Mouse (Mus musculus) forebrain, embryonic 10.5 days (tissue): Measurements from ENCODE around the gene Bmf. TPM values are rescaled to one million over a fixed set of nuclear protein-coding genes. Genes with fewer than 3 reads are reported as not detected.

Experiments
- DNase-seq: peaks from one replicate; pipeline ENCODE4 v3.0.0-alpha.2; 2017; ENCODE audit warnings: low spot score; ENCODE audit errors: extremely low spot score
- H3K27ac ChIP-seq: fragments of 300-500 bp; sonication (generic); 2 replicates; pipeline ENCODE4 v1.5.1; 2016; ENCODE audit warnings: mild to moderate bottlenecking
- H3K27me3 ChIP-seq: fragments of 300-500 bp; sonication (generic); 2 replicates; pipeline ENCODE4 v1.6.1; 2016; ENCODE audit warnings: mild to moderate bottlenecking; ENCODE audit not compliant: poor library complexity, severe bottlenecking
- H3K36me3 ChIP-seq: fragments of 300-500 bp; sonication (generic); replicated peaks from 2 replicates; pipeline ENCODE4 v1.6.1; 2016; ENCODE audit warnings: mild to moderate bottlenecking, moderate library complexity
- H3K4me1 ChIP-seq: fragments of 300-500 bp; sonication (generic); 2 replicates; pipeline ENCODE4 v1.6.1; 2016
- H3K4me3 ChIP-seq: fragments of 300-500 bp; sonication (generic); 2 replicates; pipeline ENCODE4 v1.5.1; 2016; ENCODE audit warnings: mild to moderate bottlenecking, moderate library complexity
- H3K9me3 ChIP-seq: fragments of 300-500 bp; sonication (generic); 2 replicates; pipeline ENCODE4 v1.6.1; 2016; ENCODE audit warnings: mild to moderate bottlenecking, moderate library complexity
- whole genome bisulfite sequencing: fragments of 180-500 bp; shearing (Covaris S2); methylation state at CpG from one replicate; pipeline ENCODE4 v1.1.7; 2016; 5-methylcytosine and 5-hydroxymethylcytosine counted together
- polyA plus RNA-seq: library from polyadenylated mRNA; unstranded; fragments of >200 nt; fragmentation: Nextera tagmentation; extraction: Ambion mirVana; gene quantifications from 2 replicates; pipeline ENCODE4 v1.2.1, GENCODE M21; 2016

Bmf gene
- polyA plus RNA-seq, 1 experiment from 2014 or later, result 4.5 TPM

DNA sequence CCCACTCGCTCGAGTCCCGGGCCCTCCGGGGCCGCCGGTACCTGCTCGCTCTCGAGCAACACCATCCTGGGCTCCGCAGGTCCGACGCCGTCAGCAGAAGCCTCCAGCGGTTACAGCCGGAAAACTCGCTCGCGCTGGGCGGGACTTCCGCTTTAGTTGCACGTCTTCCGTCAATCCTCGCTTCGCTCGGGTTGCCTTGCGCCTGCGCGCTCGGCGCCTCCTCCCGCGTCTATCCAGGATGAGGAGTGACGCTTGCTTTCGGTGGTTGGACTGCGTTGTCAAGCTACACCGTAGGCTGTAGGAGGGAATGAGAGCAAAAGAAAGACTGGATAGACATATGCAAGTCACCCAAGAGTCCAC lies 70.0 kb downstream of the Bmf start, which contains the start of gene Srp14:
Gene Srp14 (minus strand): TSS at position 162 of the 360 bp plus-strand sequence.
- WGBS, result under 1% methylated on average over 35 of the region's 35 CpGs

DNA sequence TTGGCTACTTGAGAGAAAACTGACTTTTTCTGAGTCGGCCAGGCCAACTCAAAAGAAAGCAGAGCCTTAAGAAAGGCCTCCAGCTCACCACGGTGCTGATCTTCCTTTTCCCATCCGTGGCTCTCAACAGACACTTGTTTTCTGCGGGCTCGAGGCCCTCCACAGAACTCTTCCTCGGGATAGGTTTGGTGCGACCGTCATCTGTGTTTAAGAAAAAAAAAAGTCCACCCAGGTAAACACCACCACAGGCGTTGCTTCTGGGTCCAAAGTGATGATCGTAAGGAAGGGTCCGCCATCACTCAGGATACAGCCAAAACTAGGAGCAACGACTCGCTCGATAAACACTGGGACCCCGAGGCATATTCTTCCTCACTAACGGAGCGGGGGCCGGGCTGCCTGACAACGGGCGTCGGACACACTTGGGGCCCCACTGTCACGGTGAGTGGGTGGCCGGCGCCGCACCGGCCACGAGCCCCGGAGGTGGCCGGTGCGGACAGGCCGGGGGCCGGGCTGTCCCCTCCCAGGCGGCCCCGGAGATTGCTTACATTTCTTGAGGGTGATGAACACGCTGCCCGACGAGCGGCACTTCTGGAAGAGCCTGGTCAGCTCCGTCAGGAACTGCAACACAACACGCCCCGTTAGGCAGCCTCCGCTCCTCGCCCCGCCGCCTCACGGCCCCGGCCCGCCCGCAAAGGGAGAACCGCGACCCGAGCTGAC lies 70.5 kb downstream of the Bmf start:
- WGBS, result 4% methylated on average over 52 of the region's 52 CpGs
- DNase-seq, result no peak
- peak overlapping the region; percentile 90 for H3K27ac ChIP-seq

More for the DNA sequence above, 70.0 kb downstream of the Bmf start, which contains the start of gene Srp14:
- peak within 1 kb of the TSS; percentile 95 for H3K4me3 ChIP-seq
- peaks cover 33% of the 10 kb centered on the region for H3K36me3 ChIP-seq
- DNase-seq, result peak; percentile 95
- peaks cover 22% of the 10 kb centered on the region for H3K4me1 ChIP-seq
- H3K9me3 ChIP-seq, result no peaks in the 10 kb centered on the region
- peak within 1 kb of the TSS; percentile 90 for H3K27ac ChIP-seq
- no peaks in the 10 kb centered on the region for H3K27me3 ChIP-seq

More for the DNA sequence above, 70.5 kb downstream of the Bmf start:
- Histone ChIP-seq H3K36me3 (peaks cover 38% of the 10 kb centered on the region), H3K9me3 (no peaks in the 10 kb centered on the region), H3K4me3 (peak overlapping the region; percentile 95), H3K4me1 (peaks cover 22% of the 10 kb centered on the region), H3K27me3 (no peaks in the 10 kb centered on the region)

Other genes with a start within 250 kb of the Bmf start
- 0.04 and 0.17 TPM in 2 replicates for gene Gpr176, start 176.3 kb downstream of the Bmf start, polyA plus RNA-seq
- 14.0 and 14.2 TPM in 2 replicates for gene Eif2ak4, start 161.1 kb downstream of the Bmf start, polyA plus RNA-seq
- 238 and 240 TPM in 2 replicates for gene Srp14, start 70.0 kb downstream of the Bmf start, polyA plus RNA-seq
- gene Bub1b, start 48.5 kb upstream of the Bmf start, polyA plus RNA-seq, result 168 and 179 TPM in 2 replicates
- gene Pak6, start 113.6 kb upstream of the Bmf start, polyA plus RNA-seq, result 0.52 and 1.6 TPM in 2 replicates
- not detected in 2 replicates for gene Ankrd63, start 154.3 kb upstream of the Bmf start, polyA plus RNA-seq
- gene Plcb2, start 178.8 kb upstream of the Bmf start, polyA plus RNA-seq, result 0.38 and 0.46 TPM in 2 replicates
- gene Inafm2, start 196.1 kb upstream of the Bmf start, polyA plus RNA-seq, result 19.8 and 21.7 TPM in 2 replicates
- gene Ccdc9b, start 213.0 kb upstream of the Bmf start, polyA plus RNA-seq, result 0.53 and 0.64 TPM in 2 replicates
- gene Phgr1, start 223.1 kb upstream of the Bmf start, polyA plus RNA-seq, result not detected in 2 replicates
- gene Disp2, start 230.0 kb upstream of the Bmf start, polyA plus RNA-seq, result 1.0 and 1.2 TPM in 2 replicates